Mouse (Mus musculus) bone marrow macrophage, adult 2 months (primary cell): Measurements from ENCODE around the gene Tgfbr3. TPM values are rescaled to one million over a fixed set of nuclear protein-coding genes. Genes with fewer than 3 reads are reported as not detected.

ENCODE experiments used
- H3K27ac ChIP-seq: 2 replicates; pipeline ENCODE4 v1.5.1; 2012; ENCODE audit warnings: low read depth, low read length; ENCODE audit not compliant: insufficient read depth
- H3K4me1 ChIP-seq: 2 replicates; pipeline ENCODE4 v1.6.1; 2012; ENCODE audit warnings: low read length; ENCODE audit not compliant: control insufficient read depth, insufficient read depth
- H3K4me3 ChIP-seq: 2 replicates; pipeline ENCODE4 v1.5.1; 2012; ENCODE audit warnings: mild to moderate bottlenecking, low read length, moderate library complexity; ENCODE audit not compliant: insufficient read depth
- CTCF ChIP-seq: IDR thresholded peaks from 2 replicates; pipeline ENCODE4 v1.5.1; 2012; ENCODE audit warnings: low read depth, mild to moderate bottlenecking, low read length, moderate library complexity
- POLR2A ChIP-seq: IDR thresholded peaks from 2 replicates; pipeline ENCODE4 v1.6.1; 2012; ENCODE audit warnings: mild to moderate bottlenecking, low read depth, low read length, borderline replicate concordance
- polyA plus RNA-seq: library from polyadenylated mRNA; stranded (reverse); fragments of >200 nt; gene quantifications from 2 replicates; pipeline ENCODE4 v1.2.4, GENCODE M21; 2012; ENCODE audit not compliant: missing spikeins, insufficient read depth, insufficient read length

Gene Tgfbr3
- polyA plus RNA-seq, 1 experiment, result 1.1 TPM

DNA sequence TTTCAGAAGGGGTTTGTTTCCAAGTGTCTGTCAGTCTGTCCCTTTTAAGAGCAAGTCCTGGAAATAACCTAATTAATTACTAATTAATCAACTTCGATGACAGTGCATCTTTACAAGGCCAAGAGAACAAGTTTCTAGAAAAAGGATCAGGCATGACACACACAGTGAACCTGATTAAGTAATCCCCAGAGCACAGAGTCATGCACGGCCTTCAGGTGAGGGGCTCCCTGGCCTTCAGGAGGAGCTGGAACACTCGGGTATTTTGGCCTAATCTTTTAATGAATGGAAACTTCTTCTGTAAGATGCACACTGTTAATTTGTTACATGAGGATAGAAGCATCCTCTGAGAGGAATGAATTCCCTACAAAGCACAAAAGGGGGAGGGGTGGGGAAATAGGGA is 215.9 kb downstream of the Tgfbr3 start:
- H3K4me3 ChIP-seq, result no peak overlapping the region
- H3K4me1 ChIP-seq, result no peaks in the 10 kb centered on the region
- H3K27ac ChIP-seq, result no peak overlapping the region
- TF ChIP-seq CTCF (no peak), POLR2A (no peak)

DNA sequence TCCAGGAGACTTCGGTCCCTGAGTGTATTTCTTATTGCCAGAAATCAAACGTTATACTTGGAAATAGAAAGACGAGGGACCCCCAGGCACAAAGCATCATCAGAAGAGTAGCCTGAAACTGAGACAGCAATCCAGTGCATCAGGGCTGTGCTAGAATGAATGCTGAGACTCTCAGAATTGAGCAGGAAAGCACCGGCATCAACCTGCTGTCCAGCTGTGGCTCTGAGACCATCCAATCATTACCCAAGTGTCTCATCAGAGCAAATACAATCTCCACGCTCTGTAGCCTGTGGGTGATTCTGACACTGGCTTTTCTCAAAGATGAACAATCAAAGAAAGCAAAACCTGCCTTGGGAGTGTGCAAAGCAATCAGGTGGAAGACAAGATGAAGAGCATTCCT is 221.3 kb downstream of the Tgfbr3 start:
- H3K4me1 ChIP-seq, result no peaks in the 10 kb centered on the region
- H3K4me3 ChIP-seq, result no peak overlapping the region
- no peak for TF ChIP-seq CTCF
- TF ChIP-seq POLR2A, result no peak
- no peak overlapping the region for H3K27ac ChIP-seq

DNA sequence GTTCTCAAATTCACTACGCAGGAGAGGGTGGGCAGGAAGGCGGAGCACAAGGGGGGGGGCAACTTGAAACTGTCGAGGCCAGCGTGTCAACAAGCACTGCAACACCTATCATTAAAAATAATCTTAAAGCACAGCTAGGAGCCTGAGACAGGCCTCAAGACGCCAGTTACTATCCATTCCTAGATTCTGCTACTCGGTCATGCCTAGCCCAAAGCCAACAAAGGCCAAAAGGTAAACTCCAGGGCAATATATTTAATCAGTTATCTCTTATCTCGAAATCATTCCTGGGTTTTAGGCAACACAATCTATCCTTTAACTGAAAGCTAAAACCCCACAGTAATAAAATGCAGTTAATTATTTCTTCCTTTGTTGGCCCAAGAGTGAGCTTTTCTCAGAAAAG is 221.9 kb downstream of the Tgfbr3 start:
- TF ChIP-seq POLR2A (no peak), CTCF (no peak)
- H3K27ac ChIP-seq, result no peak overlapping the region
- no peaks in the 10 kb centered on the region for H3K4me1 ChIP-seq
- H3K4me3 ChIP-seq, result no peak overlapping the region

DNA sequence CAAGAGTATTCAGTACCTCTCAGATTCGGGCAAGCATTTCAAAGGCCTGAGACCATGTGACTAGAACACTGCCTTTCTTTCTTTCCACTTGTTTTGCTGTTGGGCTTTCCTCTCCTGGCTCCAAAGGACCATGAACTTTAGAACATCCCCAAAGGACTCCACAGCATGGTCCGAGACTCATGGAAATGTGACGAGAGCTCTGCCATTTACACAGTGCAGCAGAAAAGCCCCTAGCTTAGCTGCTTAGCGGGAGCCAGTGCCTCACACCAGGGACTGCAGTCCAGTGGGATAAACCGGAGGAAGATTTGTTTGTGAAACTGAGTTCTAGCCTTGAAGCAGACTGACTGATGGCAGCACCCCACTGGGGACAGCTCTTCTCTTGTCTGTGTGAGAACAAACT is 224.5 kb downstream of the Tgfbr3 start:
- H3K27ac ChIP-seq, result no peak overlapping the region
- no peak for TF ChIP-seq CTCF
- TF ChIP-seq POLR2A, result no peak
- no peak overlapping the region for H3K4me3 ChIP-seq
- H3K4me1 ChIP-seq, result no peaks in the 10 kb centered on the region

DNA sequence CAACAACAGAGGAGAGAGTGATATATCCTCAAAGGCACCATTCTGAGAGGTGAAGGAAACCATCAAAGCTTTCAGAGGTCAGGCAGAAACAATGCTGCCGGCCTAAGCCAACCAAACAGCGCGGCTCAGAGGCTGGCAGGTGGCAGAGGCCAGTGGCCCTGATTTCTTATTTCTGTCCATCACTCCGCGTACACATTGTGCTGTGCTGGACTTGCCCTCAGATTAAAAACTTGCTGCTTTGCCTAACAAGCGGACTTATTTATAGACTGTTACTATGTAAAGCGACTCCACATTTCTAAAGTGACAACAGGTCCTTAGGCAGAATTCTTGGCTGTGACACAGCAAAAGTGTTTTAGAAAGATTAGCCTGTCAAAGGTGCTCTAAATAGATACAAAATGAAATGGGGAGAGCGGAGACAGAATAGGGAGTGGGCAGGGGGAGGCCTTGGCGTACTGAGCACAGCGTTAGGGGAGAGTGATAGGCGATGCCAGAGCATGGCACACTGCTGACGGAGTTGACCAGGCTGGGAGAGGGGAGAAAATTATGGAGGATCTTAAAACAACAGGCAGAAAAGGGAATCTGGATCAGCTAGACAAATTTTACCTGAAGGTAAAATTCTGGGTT is 227.1 kb downstream of the Tgfbr3 start:
- TF ChIP-seq CTCF (no peak), POLR2A (no peak)
- Histone ChIP-seq H3K27ac (no peak overlapping the region), H3K4me1 (no peaks in the 10 kb centered on the region), H3K4me3 (no peak overlapping the region)

- H3K4me1 ChIP-seq, result no peaks in the 10 kb centered on the region
- H3K4me3 ChIP-seq, result no peak overlapping the region
- no peak overlapping the region for H3K27ac ChIP-seq
- TF ChIP-seq CTCF (no peak), POLR2A (no peak)
Measured at GRCm38 (mm10) chr5:107059514-107059913, 229.9 kb downstream of the Tgfbr3 start.

- Histone ChIP-seq H3K27ac (no peak overlapping the region), H3K4me3 (no peak overlapping the region), H3K4me1 (no peaks in the 10 kb centered on the region)
- no peak for TF ChIP-seq CTCF
- no peak for TF ChIP-seq POLR2A
Measured at GRCm38 (mm10) chr5:107058642-107059041, 230.8 kb downstream of the Tgfbr3 start.

Other genes with a start within 250 kb of the Tgfbr3 start
- gene Brdt, start 41.5 kb upstream of the Tgfbr3 start, polyA plus RNA-seq, result 1.6 and 1.8 TPM in 2 replicates
- not detected in 2 replicates for gene Ephx4, start 113.1 kb upstream of the Tgfbr3 start, polyA plus RNA-seq
- gene Lpcat2b, start 141.9 kb upstream of the Tgfbr3 start, polyA plus RNA-seq, result not detected in 2 replicates
- 2.5 and 3.8 TPM in 2 replicates for gene Btbd8, start 148.4 kb upstream of the Tgfbr3 start, polyA plus RNA-seq
- gene Gm42669, start 218.0 kb upstream of the Tgfbr3 start, polyA plus RNA-seq, result not detected in 2 replicates
- not detected in 2 replicates for gene 1700028K03Rik, start 245.1 kb upstream of the Tgfbr3 start, polyA plus RNA-seq